29 mouse cellular contexts compared by ENCODE assay signal in genomic region chr9:122271866-122272265, GRCm38 (mm10). TPM values are rescaled to one million over a fixed set of nuclear protein-coding genes. Genes with fewer than 3 reads are reported as not detected.
DNase-seq lines count a peak whose midpoint lies in the region; ATAC-seq and TF ChIP-seq lines count a peak whose summit lies in the region.
"Had no signal": no experiment of that assay in that cellular context is flagged by ENCODE, and none has a peak within 500 bp of the region (broad histone marks: within the 10 kb centered on the region; RNA-seq: fewer than 3 reads in every experiment).

No protein-coding gene starts in this region.

- intact Hi-C loops in heart, postnatal 25 days (cut with DNase I), result no loop called here

- no peaks in the 10 kb centered on the region for H3K27me3 ChIP-seq in intestine, postnatal 0 days (replicated peaks; ENCODE audit: control insufficient read depth, insufficient read depth, low read length)
- no peaks in the 10 kb centered on the region for H3K27me3 ChIP-seq in forebrain, embryonic 10.5 days (ENCODE audit: poor library complexity, severe bottlenecking)
- H3K27me3 ChIP-seq in kidney, adult 2 months (replicated peaks; ENCODE audit: control insufficient read depth, insufficient read depth, low read length), result no peaks in the 10 kb centered on the region
- H3K27me3 ChIP-seq: embryonic facial prominence, embryonic 13.5 days; heart, embryonic 15.5 days; hindbrain, embryonic 15.5 days; limb, embryonic 15.5 days; midbrain, embryonic 13.5 days; neural tube, embryonic 12.5 days had no signal

- TF ChIP-seq POLR2A in kidney, adult 2 months (IDR thresholded peaks at IDR 0.05; ENCODE audit: low read depth, low read length), result no peak

- H3K27ac ChIP-seq in intestine, postnatal 0 days (ENCODE audit: low read depth, low read length), result peak overlapping the region; percentile 52; the same call in 1 of the 2 replicates
- no peak overlapping the region for H3K27ac ChIP-seq in forebrain, embryonic 10.5 days
- no peak overlapping the region for H3K27ac ChIP-seq in kidney, adult 2 months (ENCODE audit: insufficient read depth, low read depth, low read length)
- H3K27ac ChIP-seq: embryonic facial prominence, embryonic 13.5 days; gastrocnemius, adult 2 months; heart, embryonic 15.5 days; hindbrain, embryonic 15.5 days; limb, embryonic 15.5 days; liver, embryonic 14.5 days; midbrain, embryonic 13.5 days; neural tube, embryonic 12.5 days had no signal

- ATAC-seq in intestine, postnatal 0 days, result no peak
- ATAC-seq: forebrain, embryonic 14.5 days; midbrain, embryonic 13.5 days had no signal

- no peak overlapping the region for H3K4me2 ChIP-seq in intestine, postnatal 0 days (replicated peaks; ENCODE audit: low read depth)
- H3K4me2 ChIP-seq: embryonic facial prominence, embryonic 13.5 days; heart, embryonic 15.5 days; hindbrain, embryonic 15.5 days; limb, embryonic 15.5 days; lung, embryonic 14.5 days; midbrain, embryonic 13.5 days; neural tube, embryonic 12.5 days had no signal

- no peak overlapping the region for H3K9ac ChIP-seq in intestine, postnatal 0 days (ENCODE audit: low read depth, low read length)
- H3K9ac ChIP-seq: embryonic facial prominence, embryonic 13.5 days; heart, embryonic 15.5 days; hindbrain, embryonic 15.5 days; limb, embryonic 15.5 days; liver, embryonic 14.5 days; lung, embryonic 14.5 days; midbrain, embryonic 13.5 days; neural tube, embryonic 12.5 days had no signal

- H3K4me3 ChIP-seq in intestine, postnatal 0 days (ENCODE audit: low read depth, low read length), result no peak overlapping the region
- no peak overlapping the region for H3K4me3 ChIP-seq in forebrain, embryonic 10.5 days
- no peak overlapping the region for H3K4me3 ChIP-seq in kidney, adult 2 months (ENCODE audit: insufficient read depth, low read depth, low read length)
- H3K4me3 ChIP-seq: embryonic facial prominence, embryonic 13.5 days; erythroblast, embryonic 14.5 days; gastrocnemius, adult 2 months; heart, embryonic 15.5 days; hindbrain, embryonic 15.5 days; limb, embryonic 15.5 days; megakaryocyte, embryonic 14.5 days; midbrain, embryonic 13.5 days; neural tube, embryonic 12.5 days had no signal

- H3K4me1 ChIP-seq in intestine, postnatal 0 days (replicated peaks; ENCODE audit: control insufficient read depth, insufficient read depth, low read length), result peaks cover 8% of the 10 kb centered on the region; the same call in 1 of the 2 replicates
- no peaks in the 10 kb centered on the region for H3K4me1 ChIP-seq in forebrain, embryonic 10.5 days
- no peaks in the 10 kb centered on the region for H3K4me1 ChIP-seq in kidney, adult 2 months (ENCODE audit: control insufficient read depth, insufficient read depth, low read length)
- H3K4me1 ChIP-seq: embryonic facial prominence, embryonic 13.5 days; heart, embryonic 15.5 days; limb, embryonic 15.5 days; midbrain, embryonic 13.5 days; neural tube, embryonic 12.5 days had no signal

- DNase-seq in 3T3-L1 (ENCODE audit: low read depth, low spot score), result peak; percentile 13
- peak; percentile 24 to 55 for DNase-seq in CD8-positive naive resting alpha-beta T cell, adult 2 months (ENCODE audit: low read depth in 2 of 2, low spot score in 2 of 2)
- peak; percentile 56 for DNase-seq in thymus, postnatal 14 days
- DNase-seq in forebrain, embryonic 10.5 days (ENCODE audit: extremely low spot score, low spot score), result no peak
- no peak for DNase-seq in heart, postnatal 25 days (ENCODE audit: low spot score)
- no peak for DNase-seq in kidney, adult 2 months
- DNase-seq in cerebellum, adult 18-20 months, result no peak
- DNase-seq: cerebellum, adult 2 months; cerebellum, postnatal 36 days; embryo, embryonic 11 days; gastrocnemius, adult 2 months; kidney, adult 8-10 months; kidney, postnatal 25 days; left cerebral cortex, postnatal 4 days; lung, embryonic 14.5 days; lung, postnatal 36 days; right cerebral cortex, postnatal 14 days; spleen, adult 18-20 months had no signal

- H3K9me3 ChIP-seq in intestine, postnatal 0 days (ENCODE audit: control insufficient read depth), result no peaks in the 10 kb centered on the region
- no peaks in the 10 kb centered on the region for H3K9me3 ChIP-seq in forebrain, embryonic 10.5 days
- H3K9me3 ChIP-seq: embryonic facial prominence, embryonic 13.5 days; heart, embryonic 15.5 days; hindbrain, embryonic 15.5 days; limb, embryonic 15.5 days; midbrain, embryonic 13.5 days; neural tube, embryonic 12.5 days had no signal

- 56% methylated on average over 4 of the region's 4 CpGs for WGBS in intestine, postnatal 0 days
- WGBS in forebrain, embryonic 10.5 days, result 75% methylated on average over 4 of the region's 4 CpGs
- 65% methylated on average over 4 of the region's 4 CpGs for WGBS in kidney, adult 2 months

- H3K36me3 ChIP-seq in intestine, postnatal 0 days (ENCODE audit: control insufficient read depth, insufficient read depth), result peaks cover 23% of the 10 kb centered on the region; the same call in 1 of the 2 replicates
- H3K36me3 ChIP-seq in forebrain, embryonic 10.5 days (replicated peaks), result peaks cover 44% of the 10 kb centered on the region
- H3K36me3 ChIP-seq in kidney, adult 2 months (ENCODE audit: control insufficient read depth, insufficient read depth, low read length), result no peaks in the 10 kb centered on the region

- TF ChIP-seq CTCF in intestine, postnatal 0 days (IDR thresholded peaks at IDR 0.05; ENCODE audit: low read depth), result no peak
- no peak for TF ChIP-seq CTCF in kidney, adult 2 months (conservative IDR thresholded peaks at IDR 0.05; ENCODE audit: insufficient read depth, insufficient read length, low read depth, low read length)

RNA-seq across cellular contexts. Expression of gene Ano10, which starts 22.4 kb away (rescaled TPM):
- 47.7 and 51.9 TPM in 2 replicates for polyA plus RNA-seq in intestine, postnatal 0 days (2015; fragmentation: Nextera tagmentation; extraction: Ambion mirVana)
- polyA plus RNA-seq in forebrain, embryonic 10.5 days (2016; fragmentation: Nextera tagmentation; extraction: Ambion mirVana), result 29.9 and 31.1 TPM in 2 replicates
- total RNA-seq in heart, postnatal 25 days (2021), result 100 to 1,000 TPM; 115 to 118 TPM
- polyA plus RNA-seq in kidney, adult 2 months (2012; rRNA removed), result 50.6 and 54.4 TPM in 2 replicates

Comparison
In these comparisons a context has a peak if more than half of its experiments do, and no peak if none do; other contexts are left out.
1. DNase-seq: peak in 3T3-L1 (single experiment), CD8-positive naive resting alpha-beta T cell, adult 2 months (2 of 2) and thymus, postnatal 14 days (single experiment); none in forebrain, embryonic 10.5 days (single experiment), heart, postnatal 25 days (single experiment), kidney, adult 2 months (single experiment) and cerebellum, adult 18-20 months (0 of 2).